ENCODE assay signal across 17 mouse cellular contexts in the genomic region with DNA sequence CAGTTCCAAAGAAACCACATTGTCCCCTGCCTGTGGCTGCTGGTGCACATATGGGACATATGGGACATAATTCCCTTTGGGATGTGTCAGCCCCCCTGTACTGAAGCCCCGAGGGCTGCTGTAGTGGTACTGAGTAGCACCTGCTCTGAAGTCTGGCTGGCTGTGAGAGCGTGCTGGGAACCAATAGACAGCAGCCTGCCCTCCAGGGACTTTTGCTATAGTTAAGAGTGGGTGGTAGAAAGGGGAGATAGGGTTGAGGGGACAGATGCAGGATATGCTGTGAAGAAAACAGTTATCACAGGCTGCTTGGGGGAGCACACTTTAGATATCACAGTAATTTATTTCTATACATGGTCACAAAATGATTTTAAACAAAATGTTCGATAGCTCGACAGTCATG.
DNase-seq lines count a peak whose midpoint lies in the region; ATAC-seq and TF ChIP-seq lines count a peak whose summit lies in the region.
"Had no signal": no experiment of that assay in that cellular context is flagged by ENCODE, and none has a peak within 500 bp of the region (broad histone marks: within the 10 kb centered on the region; RNA-seq: fewer than 3 reads in every experiment).

No protein-coding gene starts in this region.

- 93% methylated on average over 4 of the region's 4 CpGs for WGBS in hindbrain, postnatal 0 days
- 93% methylated on average over 4 of the region's 4 CpGs for WGBS in hindbrain, embryonic 11.5 days

- TF ChIP-seq POLR2A in brain, embryonic 14.5 days (IDR thresholded peaks at IDR 0.05; ENCODE audit: borderline replicate concordance, extremely low read depth, insufficient read depth, insufficient read length, poor library complexity, severe bottlenecking): no peak

- DNase-seq in hindbrain, postnatal 0 days (ENCODE audit: low spot score): no peak
- no peak for DNase-seq in hindbrain, embryonic 11.5 days (ENCODE audit: low spot score)
- peak; percentile 33 to 39 for DNase-seq in spleen, adult 18-20 months
- no peak for DNase-seq in spleen, postnatal 14 days (ENCODE audit: low spot score in 2 of 2)
- DNase-seq in brain, embryonic 14.5 days (ENCODE audit: low read depth): peak; percentile 20
- DNase-seq in layer of hippocampus, postnatal 10 days (ENCODE audit: low spot score in 2 of 2): no peak
- DNase-seq: adrenal gland, adult 2 months; adrenal gland, postnatal 25 days; cerebellum, adult 2 months; cerebellum, postnatal 10 days; gastrocnemius, postnatal 36 days; heart, adult 11 months; heart, postnatal 36 days had no signal

- H3K36me3 ChIP-seq in hindbrain, postnatal 0 days (ENCODE audit: insufficient read depth, low read length): peaks cover 13% of the 10 kb centered on the region; the same call in 1 of the 2 replicates
- H3K36me3 ChIP-seq in hindbrain, embryonic 11.5 days (ENCODE audit: control insufficient read depth, insufficient read depth, low read length): no peaks in the 10 kb centered on the region

- 0 out of 2 replicates have a peak, but pooled peaks have one; percentile 12 for ATAC-seq in hindbrain, postnatal 0 days
- ATAC-seq in hindbrain, embryonic 11.5 days (ENCODE audit: low FRiP score): no peak
- ATAC-seq: forebrain, embryonic 13.5 days had no signal

- H3K9me3 ChIP-seq in hindbrain, postnatal 0 days (ENCODE audit: low read length): no peaks in the 10 kb centered on the region
- H3K9me3 ChIP-seq in hindbrain, embryonic 11.5 days (ENCODE audit: control insufficient read depth, low read length): no peaks in the 10 kb centered on the region
- H3K9me3 ChIP-seq: forebrain, embryonic 13.5 days; heart, embryonic 13.5 days had no signal

- no peak overlapping the region for H3K4me3 ChIP-seq in hindbrain, postnatal 0 days (ENCODE audit: low read length)
- H3K4me3 ChIP-seq in hindbrain, embryonic 11.5 days (ENCODE audit: low read depth, low read length): no peak overlapping the region
- H3K4me3 ChIP-seq: embryonic facial prominence, embryonic 10.5 days; forebrain, embryonic 13.5 days; heart, embryonic 13.5 days; hindbrain, embryonic 12.5 days had no signal

- no peak overlapping the region for H3K27ac ChIP-seq in hindbrain, postnatal 0 days
- H3K27ac ChIP-seq in hindbrain, embryonic 11.5 days (ENCODE audit: low read depth, low read length): no peak overlapping the region
- H3K27ac ChIP-seq: embryonic facial prominence, embryonic 10.5 days; forebrain, embryonic 13.5 days; heart, embryonic 13.5 days; hindbrain, embryonic 12.5 days had no signal

- H3K9ac ChIP-seq in hindbrain, postnatal 0 days (replicated peaks; ENCODE audit: low read length): no peak overlapping the region
- H3K9ac ChIP-seq in hindbrain, embryonic 11.5 days (ENCODE audit: low read depth, low read length): no peak overlapping the region
- H3K9ac ChIP-seq: forebrain, embryonic 13.5 days; heart, embryonic 13.5 days; hindbrain, embryonic 12.5 days had no signal

- H3K4me2 ChIP-seq in hindbrain, postnatal 0 days (ENCODE audit: low read depth, low read length): no peak overlapping the region
- no peak overlapping the region for H3K4me2 ChIP-seq in hindbrain, embryonic 11.5 days (replicated peaks; ENCODE audit: low read depth, low read length)
- H3K4me2 ChIP-seq: forebrain, embryonic 13.5 days; heart, embryonic 13.5 days; hindbrain, embryonic 12.5 days had no signal

- H3K27me3 ChIP-seq in hindbrain, postnatal 0 days (ENCODE audit: insufficient read depth, low read length): no peaks in the 10 kb centered on the region
- no peaks in the 10 kb centered on the region for H3K27me3 ChIP-seq in hindbrain, embryonic 11.5 days (ENCODE audit: control insufficient read depth, insufficient read depth, low read length)
- H3K27me3 ChIP-seq: forebrain, embryonic 13.5 days; heart, embryonic 13.5 days; hindbrain, embryonic 12.5 days had no signal

- H3K4me1 ChIP-seq in hindbrain, postnatal 0 days (ENCODE audit: insufficient read depth, low read length): no peaks in the 10 kb centered on the region
- no peaks in the 10 kb centered on the region for H3K4me1 ChIP-seq in hindbrain, embryonic 11.5 days (replicated peaks; ENCODE audit: control insufficient read depth, insufficient read depth, low read length)
- H3K4me1 ChIP-seq: embryonic facial prominence, embryonic 10.5 days; heart, embryonic 13.5 days; hindbrain, embryonic 12.5 days had no signal

- no peak for TF ChIP-seq CTCF in hindbrain, postnatal 0 days (IDR thresholded peaks at IDR 0.05; ENCODE audit: low read depth)
- no peak for TF ChIP-seq CTCF in brain, embryonic 14.5 days (IDR thresholded peaks at IDR 0.05; ENCODE audit: borderline replicate concordance, extremely low read depth, insufficient read depth, insufficient read length)

Comparison
In these comparisons a context has a peak if more than half of its experiments do, and no peak if none do; other contexts are left out.
1. DNase-seq: peak in spleen, adult 18-20 months (2 of 2) and brain, embryonic 14.5 days (single experiment); none in hindbrain, postnatal 0 days (single experiment), hindbrain, embryonic 11.5 days (single experiment), spleen, postnatal 14 days (0 of 2) and layer of hippocampus, postnatal 10 days (0 of 2).